Mouse (Mus musculus): Measurements from ENCODE around the gene Plcb2. TPM values are rescaled to one million over a fixed set of nuclear protein-coding genes. Genes with fewer than 3 reads are reported as not detected.
A peak's percentile ranks its signal among the peaks of the same experiment; 100 is the strongest.

Gene Plcb2
- polyA plus RNA-seq, 1 experiment from 2014 or later: 0.36 TPM

DNA sequence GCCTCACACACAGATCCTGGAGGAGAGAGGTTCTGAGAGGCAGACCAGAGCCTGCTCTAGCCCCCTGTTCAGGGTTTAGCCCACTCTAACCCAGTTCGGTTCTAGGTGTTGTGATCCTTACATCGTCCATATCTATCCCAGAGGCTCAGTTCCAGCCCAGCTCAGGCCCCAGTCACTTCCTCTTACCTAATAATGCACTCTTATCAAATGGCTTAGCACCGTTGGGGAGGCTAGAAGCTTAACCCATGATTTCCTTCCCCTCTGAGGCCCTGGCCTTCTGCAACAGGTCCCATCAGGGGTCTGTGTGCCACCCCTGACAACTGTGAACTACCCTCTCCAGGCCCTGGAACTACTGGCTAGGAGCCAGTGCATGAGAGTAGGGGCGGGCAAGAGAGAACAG, 956 bp upstream of the Plcb2 start:
- Histone ChIP-seq H3K36me3 (replicated peaks) (no peaks in the 10 kb centered on the region), H3K9me3 (no peaks in the 10 kb centered on the region), H3K4me2 (no peak overlapping the region), H3K4me1 (peaks cover 4% of the 10 kb centered on the region), H3K27me3 (peaks cover 56% of the 10 kb centered on the region), H3K9ac (no peak overlapping the region), H3K27ac (no peak overlapping the region), H3K4me3 (replicated peaks) (no peak overlapping the region)
- ATAC-seq (ENCODE audit: low FRiP score): no peak
- 55% methylated on average over 4 of the region's 4 CpGs for WGBS

- Histone ChIP-seq H3K9me3 (no peaks in the 10 kb centered on the region), H3K4me1 (peaks cover 4% of the 10 kb centered on the region), H3K4me2 (no peak overlapping the region), H3K27ac (no peak overlapping the region), H3K36me3 (replicated peaks) (no peaks in the 10 kb centered on the region), H3K9ac (no peak overlapping the region), H3K4me3 (replicated peaks) (no peak overlapping the region), H3K27me3 (peaks cover 60% of the 10 kb centered on the region)
- 29% methylated on average over 9 of the region's 9 CpGs for WGBS
- ATAC-seq (ENCODE audit: low FRiP score): no peak
These were observed 327 bp downstream of the Plcb2 start for GRCm38 (mm10) chr2:118727911-118728310.

- Histone ChIP-seq H3K9me3 (no peaks in the 10 kb centered on the region), H3K4me3 (replicated peaks) (no peak overlapping the region), H3K9ac (no peak overlapping the region), H3K4me2 (no peak overlapping the region), H3K36me3 (replicated peaks) (no peaks in the 10 kb centered on the region), H3K27ac (no peak overlapping the region), H3K4me1 (peaks cover 4% of the 10 kb centered on the region), H3K27me3 (peaks cover 63% of the 10 kb centered on the region)
- 80% methylated on average over 2 of the region's 2 CpGs for WGBS
- no peak for ATAC-seq (ENCODE audit: low FRiP score)
These were observed 1.4 kb downstream of the Plcb2 start for GRCm38 (mm10) chr2:118726873-118727272.

GRCm38 (mm10) chr2:118725511-118725910, 2.7 kb downstream of the Plcb2 start:
- Histone ChIP-seq H3K36me3 (replicated peaks) (no peaks in the 10 kb centered on the region), H3K27me3 (peaks cover 54% of the 10 kb centered on the region), H3K27ac (no peak overlapping the region), H3K4me1 (peaks cover 4% of the 10 kb centered on the region), H3K4me3 (replicated peaks) (no peak overlapping the region), H3K9ac (no peak overlapping the region), H3K4me2 (no peak overlapping the region), H3K9me3 (no peaks in the 10 kb centered on the region)
- no peak for ATAC-seq (ENCODE audit: low FRiP score)
- WGBS: 88% methylated on average over 4 of the region's 4 CpGs

DNA sequence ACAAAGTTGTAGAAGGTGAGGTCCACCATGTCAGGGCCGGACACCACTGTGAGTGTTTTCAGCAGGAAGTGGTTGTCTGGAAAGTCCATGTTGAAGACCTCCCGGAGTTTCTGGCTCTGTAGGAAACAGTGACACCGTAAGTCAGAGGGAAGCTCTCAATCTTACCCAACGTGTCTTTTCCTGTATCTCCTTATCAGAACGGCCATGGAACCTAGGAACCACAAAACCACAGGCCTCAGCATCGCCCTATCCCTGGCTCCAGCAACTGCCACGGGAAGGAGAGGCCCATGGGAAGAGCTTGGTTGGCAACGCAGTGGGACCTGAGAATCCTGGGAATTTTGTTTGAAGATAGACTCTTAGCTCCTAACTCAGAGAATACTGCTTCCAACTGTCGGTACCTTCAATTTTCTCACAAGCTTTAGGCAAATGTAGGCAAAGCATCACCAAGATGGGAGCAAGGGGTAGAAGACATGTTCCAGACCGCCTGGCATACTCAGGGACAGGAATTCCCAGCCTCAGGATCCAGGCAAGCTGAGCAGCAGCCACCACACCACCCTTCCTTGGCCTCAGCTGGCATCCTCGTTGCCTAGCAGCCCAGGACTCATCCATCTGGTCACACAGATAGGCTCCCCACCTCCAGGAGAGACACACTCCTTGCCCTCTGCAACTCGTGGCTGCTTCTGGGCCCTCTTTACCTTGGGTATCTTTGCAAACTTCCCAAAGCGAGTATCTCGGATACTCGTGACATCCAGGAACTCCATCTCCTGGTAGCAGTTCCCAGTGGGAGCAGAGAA, 4.3 kb downstream of the Plcb2 start:
- H3K4me1 ChIP-seq: peaks cover 4% of the 10 kb centered on the region
- H3K36me3 ChIP-seq (replicated peaks): no peaks in the 10 kb centered on the region
- no peak for ATAC-seq (ENCODE audit: low FRiP score)
- H3K9ac ChIP-seq: no peak overlapping the region
- peaks cover 41% of the 10 kb centered on the region for H3K27me3 ChIP-seq
- H3K4me2 ChIP-seq: no peak overlapping the region
- H3K9me3 ChIP-seq: no peaks in the 10 kb centered on the region
- no peak overlapping the region for H3K27ac ChIP-seq
- 87% methylated on average over 15 of the region's 15 CpGs for WGBS
- no peak overlapping the region for H3K4me3 ChIP-seq (replicated peaks)

- H3K9ac ChIP-seq: no peak overlapping the region
- H3K9me3 ChIP-seq: no peaks in the 10 kb centered on the region
- no peak overlapping the region for H3K27ac ChIP-seq
- H3K4me1 ChIP-seq: peaks cover 7% of the 10 kb centered on the region
- H3K4me3 ChIP-seq (replicated peaks): no peak overlapping the region
- 93% methylated on average over 5 of the region's 5 CpGs for WGBS
- no peak for ATAC-seq (ENCODE audit: low FRiP score)
- H3K27me3 ChIP-seq: peaks cover 22% of the 10 kb centered on the region
- H3K4me2 ChIP-seq: no peak overlapping the region
- no peaks in the 10 kb centered on the region for H3K36me3 ChIP-seq (replicated peaks)
These were observed 11.6 kb downstream of the Plcb2 start for GRCm38 (mm10) chr2:118716677-118717076.

- Histone ChIP-seq H3K9me3 (no peaks in the 10 kb centered on the region), H3K4me2 (peak overlapping the region; percentile 26), H3K27ac (no peak overlapping the region; the same call in 1 of the 2 replicates), H3K4me3 (replicated peaks) (no peak overlapping the region), H3K9ac (no peak overlapping the region), H3K4me1 (peaks cover 18% of the 10 kb centered on the region), H3K36me3 (replicated peaks) (no peaks in the 10 kb centered on the region), H3K27me3 (peaks cover 47% of the 10 kb centered on the region)
- 25% methylated on average over 4 of the region's 4 CpGs for WGBS
- peak; percentile 43 for ATAC-seq (ENCODE audit: low FRiP score)
These were observed 14.0 kb downstream of the Plcb2 start for GRCm38 (mm10) chr2:118714230-118714629.

- Histone ChIP-seq H3K9ac (no peak overlapping the region), H3K9me3 (no peaks in the 10 kb centered on the region), H3K27me3 (peaks cover 53% of the 10 kb centered on the region), H3K4me1 (peaks cover 18% of the 10 kb centered on the region), H3K27ac (no peak overlapping the region), H3K36me3 (replicated peaks) (no peaks in the 10 kb centered on the region), H3K4me3 (replicated peaks) (no peak overlapping the region), H3K4me2 (no peak overlapping the region)
- no peak for ATAC-seq (ENCODE audit: low FRiP score)
- WGBS: 87% methylated on average over 6 of the region's 6 CpGs
These were observed 14.6 kb downstream of the Plcb2 start for GRCm38 (mm10) chr2:118713631-118714030.

DNA sequence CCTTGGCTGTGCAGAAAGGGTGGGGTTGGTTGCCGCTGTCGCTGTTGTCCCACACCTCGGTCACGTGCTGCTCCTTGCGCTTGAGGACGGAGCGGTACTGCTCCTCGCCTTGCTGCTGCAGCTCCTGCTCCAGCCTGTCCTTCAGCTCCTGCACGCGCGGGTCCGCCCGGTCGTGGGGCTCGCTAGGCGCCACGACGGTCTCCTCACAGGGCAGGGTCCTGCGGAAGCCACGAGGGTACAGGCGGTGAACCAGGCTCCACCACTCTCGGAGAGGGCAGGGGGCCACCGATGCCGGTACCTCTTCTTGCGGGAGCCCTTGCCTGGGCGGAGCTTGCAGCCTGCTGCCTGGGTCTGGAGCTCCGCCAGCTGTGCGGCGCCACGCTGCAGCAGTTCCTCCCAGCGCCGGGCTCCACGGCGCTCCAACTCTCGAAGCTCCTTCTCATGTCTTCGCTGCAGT, 17.2 kb downstream of the Plcb2 start:
- Histone ChIP-seq H3K27ac (no peak overlapping the region), H3K4me1 (peaks cover 28% of the 10 kb centered on the region), H3K36me3 (replicated peaks) (no peaks in the 10 kb centered on the region), H3K9me3 (no peaks in the 10 kb centered on the region), H3K4me3 (replicated peaks) (peak overlapping the region; percentile 43), H3K4me2 (peak overlapping the region; percentile 87), H3K9ac (peak overlapping the region; percentile 49), H3K27me3 (peaks cover 78% of the 10 kb centered on the region)
- ATAC-seq (ENCODE audit: low FRiP score): peak; percentile 77
- under 1% methylated on average over 36 of the region's 36 CpGs for WGBS

DNA sequence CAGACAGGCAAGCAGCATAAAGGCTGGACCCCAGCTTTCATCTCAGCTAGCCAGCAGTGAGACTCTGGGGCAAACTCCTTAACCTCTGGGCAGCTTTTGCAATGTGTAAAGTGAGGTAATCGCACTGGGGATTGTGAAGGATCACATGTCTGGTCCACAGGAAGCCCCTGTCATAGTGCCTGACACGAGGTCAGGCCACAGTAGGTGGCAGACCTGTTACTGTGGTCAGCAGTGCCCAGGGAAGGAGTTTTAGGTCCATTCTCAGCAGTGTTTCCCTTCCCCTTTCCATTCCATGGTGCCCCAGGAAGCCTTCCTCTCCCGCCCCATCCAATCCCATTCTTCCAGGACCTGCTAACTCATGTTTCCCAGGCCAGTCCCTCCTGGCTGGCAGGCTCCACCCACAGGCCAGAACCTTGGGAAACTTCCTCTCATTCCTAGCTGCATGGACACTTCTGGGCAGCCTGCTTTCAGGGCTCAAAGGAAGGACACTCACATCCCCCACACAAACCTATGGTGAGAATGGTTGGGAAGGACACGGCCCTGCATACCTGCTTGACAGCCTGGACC, 18.5 kb downstream of the Plcb2 start:
- H3K4me2 ChIP-seq: no peak overlapping the region
- H3K36me3 ChIP-seq (replicated peaks): no peaks in the 10 kb centered on the region
- H3K27me3 ChIP-seq: peaks cover 92% of the 10 kb centered on the region
- H3K9me3 ChIP-seq: no peaks in the 10 kb centered on the region
- peaks cover 28% of the 10 kb centered on the region for H3K4me1 ChIP-seq
- WGBS: 44% methylated on average over 4 of the region's 4 CpGs
- no peak overlapping the region for H3K27ac ChIP-seq
- no peak overlapping the region for H3K9ac ChIP-seq
- no peak overlapping the region for H3K4me3 ChIP-seq (replicated peaks)
- no peak for ATAC-seq (ENCODE audit: low FRiP score)

DNA sequence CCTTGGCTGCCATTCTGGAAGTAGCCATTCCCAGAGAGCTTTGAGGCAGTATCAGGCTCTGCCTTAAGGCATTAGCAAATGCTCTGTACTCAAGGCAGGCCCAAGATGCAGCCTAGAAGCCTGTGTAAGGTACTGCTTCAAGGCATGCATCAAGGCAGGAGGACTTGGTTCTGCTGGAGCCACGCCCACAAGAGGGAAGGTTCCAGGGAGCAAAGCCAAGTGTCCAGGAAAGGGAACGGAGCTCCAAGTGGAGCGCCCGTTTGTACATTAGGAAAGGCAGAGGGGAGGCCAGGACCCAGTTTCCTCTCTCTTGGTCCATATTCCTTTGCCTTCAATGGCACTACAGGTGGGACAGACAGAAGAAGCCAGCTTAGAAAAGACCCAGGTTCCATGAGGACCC, 19.8 kb downstream of the Plcb2 start:
- 76% methylated on average over 4 of the region's 4 CpGs for WGBS
- Histone ChIP-seq H3K36me3 (replicated peaks) (no peaks in the 10 kb centered on the region), H3K4me1 (peaks cover 32% of the 10 kb centered on the region)

DNA sequence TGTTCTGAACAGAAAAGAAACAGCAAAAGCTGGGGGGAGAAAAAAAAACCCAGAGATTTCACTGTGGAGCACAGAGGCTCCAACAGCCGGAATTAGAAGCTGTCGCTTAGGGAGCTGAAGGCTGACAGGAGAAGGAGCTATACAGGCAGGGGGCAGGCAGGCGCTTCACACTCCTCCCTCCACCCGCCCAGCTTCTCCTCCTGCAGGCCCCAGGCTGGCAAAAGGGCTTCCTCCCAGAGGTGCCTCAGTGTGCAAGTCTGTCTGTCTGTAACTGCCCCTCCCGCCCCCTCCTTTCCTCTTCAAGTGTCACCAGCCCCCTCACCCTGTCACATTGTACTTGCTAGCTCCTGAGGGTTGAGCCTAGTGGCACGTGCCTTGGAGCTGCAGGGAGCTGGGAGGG, 21.8 kb downstream of the Plcb2 start:
- peaks cover 46% of the 10 kb centered on the region for H3K4me1 ChIP-seq
- no peak for ATAC-seq (ENCODE audit: low FRiP score)

More for the DNA sequence above, 19.8 kb downstream of the Plcb2 start:
- H3K4me2 ChIP-seq: no peak overlapping the region
- H3K27ac ChIP-seq: no peak overlapping the region
- no peaks in the 10 kb centered on the region for H3K9me3 ChIP-seq
- H3K27me3 ChIP-seq: peaks cover 100% of the 10 kb centered on the region
- ATAC-seq (ENCODE audit: low FRiP score): no peak
- no peak overlapping the region for H3K4me3 ChIP-seq (replicated peaks)
- H3K9ac ChIP-seq: no peak overlapping the region

More for the DNA sequence above, 21.8 kb downstream of the Plcb2 start:
- no peak overlapping the region for H3K4me3 ChIP-seq (replicated peaks)
- no peak overlapping the region for H3K27ac ChIP-seq
- H3K36me3 ChIP-seq (replicated peaks): no peaks in the 10 kb centered on the region
- H3K9ac ChIP-seq: no peak overlapping the region
- WGBS: 3% methylated on average over 6 of the region's 6 CpGs
- no peak overlapping the region for H3K4me2 ChIP-seq
- no peaks in the 10 kb centered on the region for H3K9me3 ChIP-seq
- peaks cover 100% of the 10 kb centered on the region for H3K27me3 ChIP-seq

Measured in forebrain, embryonic 12.5 days (tissue).